Mouse (Mus musculus): ENCODE measurements around the gene Mrtfa.

GRCm38 (mm10) chr15:81156453-81156852, 34.1 kb downstream of the Mrtfa start:
- TF ChIP-seq CTCF (IDR thresholded peaks at IDR 0.05; ENCODE audit: low read depth) (peak; percentile 32; the same call in 1 of the 2 replicates), EP300 (IDR thresholded peaks at IDR 0.05; ENCODE audit: low read depth) (no peak)
